Mouse (Mus musculus): ENCODE data around the gene Glmn.

The Glmn gene

DNA sequence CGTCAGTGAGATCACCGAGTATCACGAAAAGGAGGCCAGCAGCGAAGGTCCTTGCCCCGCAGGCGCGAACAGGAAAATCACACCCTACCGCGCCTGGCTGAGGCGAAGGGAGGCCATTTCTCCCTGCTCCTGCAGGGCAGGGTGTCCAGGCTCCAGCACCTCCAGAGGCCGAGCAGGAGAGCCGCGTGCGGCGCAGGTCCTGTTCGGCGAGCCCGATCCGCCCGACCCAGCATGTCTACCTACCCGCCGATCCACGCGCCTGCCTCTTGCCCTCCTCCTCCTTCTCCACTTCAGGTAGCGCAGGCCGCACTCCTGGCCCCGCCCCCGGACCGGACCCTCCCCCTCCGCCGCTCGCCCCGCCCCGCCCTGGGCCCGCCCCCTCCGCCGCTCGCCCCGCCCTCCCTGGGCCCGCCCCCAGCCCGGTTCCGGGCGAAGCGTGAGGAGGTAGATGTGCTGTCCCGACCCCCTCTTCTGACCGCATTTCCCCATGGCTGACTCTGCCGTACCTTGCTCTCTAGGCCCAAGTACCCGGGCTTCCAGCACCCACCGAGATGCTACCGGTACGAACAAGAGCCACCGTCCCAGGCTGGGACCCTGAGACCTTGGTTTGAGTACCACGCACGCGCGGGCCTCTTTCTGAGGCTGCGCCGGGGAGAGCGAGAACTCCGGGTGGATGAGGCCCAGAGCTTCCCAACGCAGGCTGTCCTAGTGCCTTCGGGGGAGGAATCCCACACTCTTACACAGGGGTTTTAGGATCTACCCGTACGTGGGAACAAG, at the start of gene Glmn, which contains the start of gene Rpap2:
Glmn (minus strand) TSS at position 588 of the 777 bp plus-strand sequence.
Rpap2 (plus strand) TSS at position 73 of the 777 bp plus-strand sequence.
- in situ Hi-C loops (cut with MboI; ENCODE audit: low pct_unique_long_range_greater_than_20kb in 1 of 2, low sequenced_read_pairs in 2 of 2, unreplicated experiment in 1 of 2) = no loop called here

GRCm38 (mm10) chr5:107645935-107646334, 48.2 kb upstream of the Glmn start:
- in situ Hi-C loops (cut with MboI; ENCODE audit: low pct_unique_long_range_greater_than_20kb in 1 of 2, low sequenced_read_pairs in 2 of 2, unreplicated experiment in 1 of 2) = no loop called here

DNA sequence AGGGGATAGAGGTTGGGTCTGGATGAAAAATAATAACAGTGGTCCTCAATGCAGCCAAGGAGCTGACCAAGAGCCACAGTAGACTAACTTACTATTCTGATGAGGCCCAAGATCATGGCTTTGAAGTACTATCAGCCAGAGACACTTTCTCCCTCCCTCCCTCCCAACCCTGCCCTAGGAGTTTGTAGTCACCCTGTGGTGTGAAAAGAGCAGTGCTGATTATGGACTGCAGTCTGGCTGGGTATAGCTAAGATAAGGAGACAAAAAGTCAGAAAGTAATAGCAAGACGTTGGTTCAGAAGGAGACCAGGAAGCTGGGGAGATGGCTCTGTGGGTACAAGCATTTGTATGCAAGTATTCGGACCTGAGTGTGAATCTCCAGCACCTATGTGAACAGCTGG, 46.9 kb upstream of the Glmn start:
- in situ Hi-C loops (cut with MboI; ENCODE audit: low pct_unique_long_range_greater_than_20kb in 1 of 2, low sequenced_read_pairs in 2 of 2, unreplicated experiment in 1 of 2) = no loop called here

DNA sequence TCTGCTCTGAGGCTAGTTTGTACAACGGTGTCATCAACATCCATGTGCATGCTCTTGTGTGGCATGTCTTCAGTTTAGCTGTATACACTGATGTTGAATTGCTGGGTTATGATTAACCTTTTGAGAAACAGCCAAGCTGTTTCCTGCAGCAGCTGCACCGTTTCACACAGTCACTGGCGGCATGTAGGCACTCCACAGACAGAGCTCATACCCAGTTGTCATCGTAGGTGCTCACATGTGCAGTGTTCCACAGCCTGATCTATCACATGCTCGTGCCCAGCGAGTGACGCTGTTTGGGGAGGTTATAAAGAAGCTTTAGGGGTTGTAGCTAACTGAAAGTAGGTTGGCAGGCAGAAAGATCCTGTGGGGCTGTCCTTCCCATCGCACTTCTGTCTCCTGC, 40.7 kb upstream of the Glmn start:
- in situ Hi-C loops (cut with MboI; ENCODE audit: low pct_unique_long_range_greater_than_20kb in 1 of 2, low sequenced_read_pairs in 2 of 2, unreplicated experiment in 1 of 2) = no loop called here

GRCm38 (mm10) chr5:107637106-107637505, 39.4 kb upstream of the Glmn start:
- in situ Hi-C loops (cut with MboI; ENCODE audit: low pct_unique_long_range_greater_than_20kb in 1 of 2, low sequenced_read_pairs in 2 of 2, unreplicated experiment in 1 of 2) = no loop called here

- in situ Hi-C loops (cut with MboI; ENCODE audit: low pct_unique_long_range_greater_than_20kb in 1 of 2, low sequenced_read_pairs in 2 of 2, unreplicated experiment in 1 of 2) = no loop called here
These were observed 36.0 kb upstream of the Glmn start for GRCm38 (mm10) chr5:107633651-107634050.

DNA sequence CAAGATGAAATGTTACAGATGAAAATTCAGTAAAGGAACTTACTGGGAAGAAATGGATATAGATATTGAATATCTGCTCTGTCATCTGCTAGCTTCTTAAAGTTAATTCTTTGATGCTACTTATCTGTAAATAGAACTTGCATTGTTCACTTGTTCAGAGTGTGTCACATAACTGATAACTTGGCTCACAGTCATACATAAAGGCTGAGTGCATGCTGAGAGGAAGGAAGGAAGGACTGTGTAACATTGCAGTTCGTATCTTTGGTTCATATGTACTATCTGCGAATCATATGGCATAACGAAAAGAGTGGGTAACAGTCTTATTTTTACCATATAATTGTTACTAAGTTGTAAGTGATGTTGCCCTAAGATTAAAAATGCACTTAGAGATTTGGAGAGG, 23.6 kb upstream of the Glmn start:
- in situ Hi-C loops (cut with MboI; ENCODE audit: low pct_unique_long_range_greater_than_20kb in 1 of 2, low sequenced_read_pairs in 2 of 2, unreplicated experiment in 1 of 2) = loop anchor here in 1 of 2 experiments (25.0 kb wide), 1 partner anchor 266 kb away; the partner anchor contains the start of gene Evi5

DNA sequence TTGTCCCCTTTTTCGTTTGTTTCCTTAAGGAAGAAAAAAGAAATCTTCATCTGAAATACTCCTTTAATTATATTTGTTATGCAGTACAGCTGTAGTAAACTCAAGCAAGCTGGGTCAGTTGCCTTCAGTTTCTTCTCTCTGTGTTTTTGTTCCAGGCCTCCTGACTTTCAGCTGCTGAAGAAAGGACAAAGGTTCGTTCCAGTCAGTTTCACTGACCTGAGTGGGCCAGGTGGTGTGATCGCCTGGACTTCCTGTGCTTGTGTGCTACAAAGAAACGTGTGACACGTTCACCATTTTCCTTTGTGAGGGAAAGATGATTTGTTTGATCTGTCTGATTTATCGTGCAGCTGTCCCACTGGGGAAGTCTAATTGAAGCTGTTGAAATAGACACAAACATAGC, 20.3 kb upstream of the Glmn start:
- in situ Hi-C loops (cut with MboI; ENCODE audit: low pct_unique_long_range_greater_than_20kb in 1 of 2, low sequenced_read_pairs in 2 of 2, unreplicated experiment in 1 of 2) = loop anchor here in 1 of 2 experiments (25.0 kb wide), 1 partner anchor 269 kb away; the partner anchor contains the start of gene Evi5

GRCm38 (mm10) chr5:107611224-107611623, 13.5 kb upstream of the Glmn start:
- in situ Hi-C loops (cut with MboI; ENCODE audit: low pct_unique_long_range_greater_than_20kb in 1 of 2, low sequenced_read_pairs in 2 of 2, unreplicated experiment in 1 of 2) = loop anchor here in 1 of 2 experiments (25.0 kb wide), 1 partner anchor 276 kb away; the partner anchor contains the start of gene Evi5

DNA sequence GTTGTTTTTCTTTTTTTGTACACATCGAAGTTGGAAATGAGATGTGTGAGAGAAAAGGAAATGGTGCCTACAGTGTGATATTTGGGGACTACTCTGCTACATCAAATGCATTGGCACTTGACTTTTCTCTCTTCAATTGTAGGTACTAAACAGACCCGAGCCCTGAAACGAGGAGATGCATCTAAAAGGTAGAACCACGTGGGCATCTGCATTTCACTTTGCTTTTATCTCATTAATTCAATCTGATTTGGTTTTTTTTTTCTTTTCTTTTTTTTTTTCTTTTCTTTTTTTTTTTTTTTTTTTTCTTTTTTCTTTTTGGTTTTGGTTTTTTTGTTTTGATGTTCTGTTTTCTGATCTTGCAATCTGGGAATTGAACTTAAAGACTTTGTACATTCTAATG, 692 bp upstream of the Glmn start:
- in situ Hi-C loops (cut with MboI; ENCODE audit: low pct_unique_long_range_greater_than_20kb in 1 of 2, low sequenced_read_pairs in 2 of 2, unreplicated experiment in 1 of 2) = no loop called here

DNA sequence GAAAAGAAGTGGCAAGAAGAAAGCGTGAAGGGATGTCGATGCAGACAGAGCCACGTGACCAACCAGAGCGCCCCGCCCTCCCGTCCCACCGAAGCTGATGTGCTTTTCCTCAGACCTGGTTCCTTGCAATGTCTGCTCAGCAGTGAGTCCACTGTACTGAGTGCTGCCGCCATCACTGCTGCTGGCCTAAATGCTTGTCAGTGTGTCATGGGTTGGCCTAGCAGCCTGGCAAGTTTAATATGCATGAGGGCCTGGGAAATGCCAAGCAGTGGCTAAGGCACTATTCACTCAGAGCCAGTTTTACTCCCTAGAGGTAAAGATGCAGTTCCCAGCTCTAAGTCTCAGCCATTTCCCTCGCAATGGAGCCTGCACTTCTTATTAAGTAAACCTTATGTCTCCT, 28.5 kb downstream of the Glmn start:
- in situ Hi-C loops (cut with MboI; ENCODE audit: low pct_unique_long_range_greater_than_20kb in 1 of 2, low sequenced_read_pairs in 2 of 2, unreplicated experiment in 1 of 2) = no loop called here

GRCm38 (mm10) chr5:107556969-107557368, 40.7 kb downstream of the Glmn start:
- in situ Hi-C loops (cut with MboI; ENCODE audit: low pct_unique_long_range_greater_than_20kb in 1 of 2, low sequenced_read_pairs in 2 of 2, unreplicated experiment in 1 of 2) = no loop called here

- in situ Hi-C loops (cut with MboI; ENCODE audit: low pct_unique_long_range_greater_than_20kb in 1 of 2, low sequenced_read_pairs in 2 of 2, unreplicated experiment in 1 of 2) = no loop called here
These were observed 43.4 kb downstream of the Glmn start for GRCm38 (mm10) chr5:107554336-107554735.

- in situ Hi-C loops (cut with MboI; ENCODE audit: low pct_unique_long_range_greater_than_20kb in 1 of 2, low sequenced_read_pairs in 2 of 2, unreplicated experiment in 1 of 2) = no loop called here
These were observed 49.2 kb downstream of the Glmn start for GRCm38 (mm10) chr5:107548444-107548843.

GRCm38 (mm10) chr5:107547955-107548354, 49.7 kb downstream of the Glmn start:
- in situ Hi-C loops (cut with MboI; ENCODE audit: low pct_unique_long_range_greater_than_20kb in 1 of 2, low sequenced_read_pairs in 2 of 2, unreplicated experiment in 1 of 2) = no loop called here

DNA sequence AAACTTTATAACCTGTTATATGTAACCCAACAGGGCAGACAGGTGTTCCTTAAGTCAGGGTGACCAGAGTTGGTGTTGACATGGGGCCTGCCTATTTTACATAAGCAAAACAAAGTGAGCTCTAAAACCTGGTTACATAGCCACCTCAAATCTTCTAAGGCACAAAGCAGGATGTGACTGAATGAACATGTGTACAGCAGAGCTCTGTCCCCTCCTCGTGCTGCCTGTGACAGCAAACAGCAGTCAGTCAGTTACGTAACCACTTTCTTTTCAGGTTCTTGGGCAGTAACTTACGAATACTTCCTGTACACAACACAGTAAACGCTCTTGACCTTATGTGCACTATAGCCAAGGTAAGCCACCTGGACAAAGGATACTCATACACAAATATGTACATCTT, 51.8 kb downstream of the Glmn start:
- in situ Hi-C loops (cut with MboI; ENCODE audit: low pct_unique_long_range_greater_than_20kb in 1 of 2, low sequenced_read_pairs in 2 of 2, unreplicated experiment in 1 of 2) = no loop called here

GRCm38 (mm10) chr5:107541696-107542095, 56.0 kb downstream of the Glmn start:
- in situ Hi-C loops (cut with MboI; ENCODE audit: low pct_unique_long_range_greater_than_20kb in 1 of 2, low sequenced_read_pairs in 2 of 2, unreplicated experiment in 1 of 2) = no loop called here

DNA sequence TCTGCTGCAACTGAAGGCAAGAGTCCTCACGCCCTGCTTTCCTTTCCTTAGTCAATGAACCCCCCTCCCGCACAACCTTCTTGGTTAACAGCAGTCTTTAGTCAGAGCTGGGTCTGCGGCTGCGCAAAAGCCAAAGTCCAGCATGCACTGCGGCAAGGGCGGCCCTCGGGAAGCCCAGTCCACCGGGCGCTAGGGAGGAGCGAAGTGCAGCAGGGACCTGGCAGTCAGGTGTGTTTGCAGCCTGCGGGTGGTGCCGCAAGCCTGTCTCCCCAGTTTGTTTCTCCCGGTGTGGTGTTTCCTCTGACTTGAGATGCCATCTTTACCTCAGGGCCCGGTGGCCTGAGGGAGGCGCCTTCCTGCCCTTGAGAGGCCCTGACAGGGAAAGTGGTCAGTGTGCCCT, 63.1 kb downstream of the Glmn start, which contains the start of gene 1700028K03Rik:
1700028K03Rik (plus strand) TSS at position 129 of the 400 bp plus-strand sequence.
- in situ Hi-C loops (cut with MboI; ENCODE audit: low pct_unique_long_range_greater_than_20kb in 1 of 2, low sequenced_read_pairs in 2 of 2, unreplicated experiment in 1 of 2) = no loop called here

- in situ Hi-C loops (cut with MboI; ENCODE audit: low pct_unique_long_range_greater_than_20kb in 1 of 2, low sequenced_read_pairs in 2 of 2, unreplicated experiment in 1 of 2) = no loop called here
These were observed 64.1 kb downstream of the Glmn start for GRCm38 (mm10) chr5:107533590-107533989.

- in situ Hi-C loops (cut with MboI; ENCODE audit: low pct_unique_long_range_greater_than_20kb in 1 of 2, low sequenced_read_pairs in 2 of 2, unreplicated experiment in 1 of 2) = no loop called here
These were observed 68.8 kb downstream of the Glmn start for GRCm38 (mm10) chr5:107528856-107529255.
